Mouse (Mus musculus) liver, adult 2 months (tissue): ENCODE measurements around the gene Il10rb.
"Not testable (repeated sequence)": the region's sequence is repeated elsewhere in the genome, so short reads cannot be mapped to it uniquely, and the experiment has no call there.

Source experiments
- CTCF ChIP-seq: fragments of 200-500 bp; IDR thresholded peaks from 2 replicates; pipeline ENCODE4 v1.5.1; 2011; ENCODE audit warnings: low read depth, low read length, control low read depth
- POLR2A ChIP-seq: fragments of 200-500 bp; IDR thresholded peaks from 2 replicates; pipeline ENCODE4 v1.6.1; 2011; ENCODE audit warnings: low read length, control low read depth; ENCODE audit not compliant: insufficient read depth; ENCODE audit errors: extremely low read depth

DNA sequence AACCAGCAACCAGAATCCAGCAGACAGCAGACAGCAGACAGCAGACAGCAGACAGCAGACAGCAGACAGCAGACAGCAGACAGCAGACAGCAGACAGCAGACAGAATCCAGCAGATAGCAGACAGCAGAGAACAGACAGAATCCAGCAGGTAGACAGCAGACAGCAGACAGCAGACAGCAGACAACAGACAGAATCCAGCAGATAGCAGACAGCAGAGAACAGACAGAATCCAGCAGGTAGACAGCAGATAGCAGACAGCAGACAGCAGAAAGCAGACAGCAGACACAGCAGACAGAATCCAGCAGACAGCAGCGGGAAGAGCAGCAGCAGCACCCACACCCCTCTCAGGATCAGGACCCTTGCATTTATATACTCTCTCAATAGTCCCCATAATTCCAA, 32.6 kb downstream of the Il10rb start:
- not testable (repeated sequence) for TF ChIP-seq POLR2A, CTCF
